Mouse (Mus musculus): ENCODE data around the gene Cmtm2b.

DNA sequence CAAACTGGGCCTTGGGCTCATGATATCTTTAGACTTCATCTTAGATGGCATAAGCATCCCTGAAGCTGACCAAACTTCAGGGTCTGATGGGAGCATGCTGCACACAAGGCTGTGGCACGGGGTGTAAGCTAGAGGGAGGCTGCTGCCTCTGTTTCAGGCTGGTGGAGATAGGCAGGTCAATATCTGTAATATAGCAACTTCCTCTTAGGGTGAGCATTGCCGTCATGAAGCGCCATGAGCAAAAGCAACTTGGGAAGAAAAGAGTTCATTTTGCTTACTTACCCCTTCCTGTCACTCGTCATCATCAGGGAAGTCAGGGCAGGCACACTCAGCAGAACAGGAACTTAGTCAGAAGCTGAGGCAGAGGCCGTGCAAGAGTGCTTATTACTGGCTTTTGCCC, 11.8 kb downstream of the Cmtm2b start:
- TF ChIP-seq CTCF (IDR thresholded peaks at IDR 0.05; ENCODE audit: control insufficient read depth, insufficient read depth, insufficient replicate concordance, low read depth, low read length) (no peak), POLR2A (IDR thresholded peaks at IDR 0.05; ENCODE audit: control insufficient read depth, low read depth, low read length) (no peak)

All from testis, adult 2 months (tissue).